Mouse (Mus musculus) stomach, embryonic 16.5 days (tissue): ENCODE measurements at regions not wholly inside any gene's neighbourhood (a gene's known extent, or its start where the extent isn't known, plus 50 kb on each side); places are given as distances from the start of the nearest gene placed in this dataset.

Experiments used
- ATAC-seq: fragments of 200-750 bp; cut with Nextera tagmentation; 2 replicates; pipeline ENCODE4 v1.8.0; 2017; ENCODE audit warnings: moderate number of reproducible peaks, moderate TSS enrichment; ENCODE audit not compliant: insufficient read depth, low FRiP score
- H3K27ac ChIP-seq: fragments of 300-500 bp; sonication (generic); 2 replicates; pipeline ENCODE4 v1.5.1; 2014; ENCODE audit warnings: low read length
- H3K27me3 ChIP-seq: fragments of 300-500 bp; sonication (generic); 2 replicates; pipeline ENCODE4 v1.6.1; 2014; ENCODE audit warnings: low read length, control low read depth, mixed read lengths; ENCODE audit not compliant: control insufficient read depth, insufficient read depth
- H3K36me3 ChIP-seq: fragments of 300-500 bp; sonication (generic); 2 replicates; pipeline ENCODE4 v1.6.1; 2014; ENCODE audit warnings: low read length; ENCODE audit not compliant: control insufficient read depth, insufficient read depth
- H3K4me1 ChIP-seq: fragments of 300-500 bp; sonication (generic); 2 replicates; pipeline ENCODE4 v1.6.1; 2014; ENCODE audit warnings: low read length, control low read depth, mixed read lengths; ENCODE audit not compliant: control insufficient read depth, insufficient read depth
- H3K4me2 ChIP-seq: fragments of 300-500 bp; sonication (generic); 2 replicates; pipeline ENCODE4 v1.6.1; 2014; ENCODE audit warnings: low read depth, low read length, mixed read lengths
- H3K4me3 ChIP-seq: fragments of 300-500 bp; sonication (generic); replicated peaks from 2 replicates; pipeline ENCODE4 v1.5.1; 2014; ENCODE audit warnings: mild to moderate bottlenecking, low read length
- H3K9ac ChIP-seq: fragments of 300-500 bp; sonication (generic); 2 replicates; pipeline ENCODE4 v1.6.1; 2014; ENCODE audit warnings: low read length
- H3K9me3 ChIP-seq: fragments of 300-500 bp; sonication (generic); replicated peaks from 2 replicates; pipeline ENCODE4 v1.6.1; 2016; ENCODE audit warnings: low read length, control low read depth; ENCODE audit not compliant: control insufficient read depth
- WGBS: fragments of 180-500 bp; shearing (Covaris S2); extraction: QIAGEN DNeasy Blood & Tissue Kit; methylation state at CpG from one replicate; pipeline ENCODE4 v1.1.7; 2014; 5-methylcytosine and 5-hydroxymethylcytosine counted together

GRCm38 (mm10) chr6:135563766-135564165 lies 201.4 kb downstream of the Emp1 start:
- Histone ChIP-seq H3K9ac (no peak overlapping the region), H3K4me2 (no peak overlapping the region), H3K27ac (no peak overlapping the region), H3K9me3 (no peaks in the 10 kb centered on the region), H3K4me3 (no peak overlapping the region), H3K4me1 (0 out of 2 replicates have a peak, but pooled peaks cover 2% of the 10 kb centered on the region), H3K36me3 (no peaks in the 10 kb centered on the region), H3K27me3 (no peaks in the 10 kb centered on the region)
- ATAC-seq: no peak

GRCm38 (mm10) chr6:135569086-135569485 lies 206.7 kb downstream of the Emp1 start:
- Histone ChIP-seq H3K4me1 (no peaks in the 10 kb centered on the region), H3K27ac (no peak overlapping the region), H3K9me3 (no peaks in the 10 kb centered on the region), H3K4me2 (no peak overlapping the region), H3K9ac (no peak overlapping the region), H3K36me3 (no peaks in the 10 kb centered on the region), H3K27me3 (no peaks in the 10 kb centered on the region), H3K4me3 (no peak overlapping the region)
- 48% methylated on average over 1 of the region's 1 CpGs for WGBS
- ATAC-seq: no peak

GRCm38 (mm10) chr6:135575294-135575693 lies 212.9 kb downstream of the Emp1 start:
- no peak overlapping the region for H3K27ac ChIP-seq
- no peak for ATAC-seq
- 50% methylated on average over 2 of the region's 2 CpGs for WGBS

GRCm38 (mm10) chr6:135578728-135579127 lies 216.4 kb downstream of the Emp1 start:
- no peaks in the 10 kb centered on the region for H3K4me1 ChIP-seq
- no peaks in the 10 kb centered on the region for H3K27me3 ChIP-seq
- no peak overlapping the region for H3K9ac ChIP-seq
- H3K4me3 ChIP-seq: no peak overlapping the region
- 88% methylated on average over 8 of the region's 8 CpGs for WGBS
- no peak overlapping the region for H3K4me2 ChIP-seq
- no peak overlapping the region for H3K27ac ChIP-seq
- no peak for ATAC-seq
- no peaks in the 10 kb centered on the region for H3K36me3 ChIP-seq
- H3K9me3 ChIP-seq: no peaks in the 10 kb centered on the region

More at GRCm38 (mm10) chr6:135575294-135575693, 212.9 kb downstream of the Emp1 start:
- Histone ChIP-seq H3K4me1 (no peaks in the 10 kb centered on the region), H3K4me3 (no peak overlapping the region), H3K36me3 (no peaks in the 10 kb centered on the region), H3K9ac (no peak overlapping the region), H3K4me2 (no peak overlapping the region), H3K27me3 (no peaks in the 10 kb centered on the region), H3K9me3 (no peaks in the 10 kb centered on the region)

GRCm38 (mm10) chr6:135582567-135582966 lies 220.2 kb downstream of the Emp1 start:
- Histone ChIP-seq H3K27me3 (no peaks in the 10 kb centered on the region), H3K9ac (no peak overlapping the region), H3K9me3 (no peaks in the 10 kb centered on the region), H3K36me3 (no peaks in the 10 kb centered on the region), H3K4me2 (no peak overlapping the region), H3K4me3 (no peak overlapping the region), H3K27ac (no peak overlapping the region), H3K4me1 (no peaks in the 10 kb centered on the region)
- no peak for ATAC-seq
- WGBS: 55% methylated on average over 2 of the region's 2 CpGs

- Histone ChIP-seq H3K4me1 (no peaks in the 10 kb centered on the region), H3K27me3 (no peaks in the 10 kb centered on the region), H3K4me2 (no peak overlapping the region), H3K9ac (no peak overlapping the region), H3K36me3 (no peaks in the 10 kb centered on the region), H3K27ac (no peak overlapping the region), H3K9me3 (no peaks in the 10 kb centered on the region), H3K4me3 (no peak overlapping the region)
- no peak for ATAC-seq
- 85% methylated on average over 2 of the region's 2 CpGs for WGBS
These were observed 222.4 kb downstream of the Emp1 start for GRCm38 (mm10) chr6:135584782-135585181.

- no peaks in the 10 kb centered on the region for H3K27me3 ChIP-seq
- no peak for ATAC-seq
- no peak overlapping the region for H3K9ac ChIP-seq
- no peaks in the 10 kb centered on the region for H3K36me3 ChIP-seq
- H3K27ac ChIP-seq: no peak overlapping the region
- no peak overlapping the region for H3K4me3 ChIP-seq
- H3K9me3 ChIP-seq: no peaks in the 10 kb centered on the region
- H3K4me2 ChIP-seq: no peak overlapping the region
- no peaks in the 10 kb centered on the region for H3K4me1 ChIP-seq
These were observed 227.7 kb downstream of the Emp1 start for GRCm38 (mm10) chr6:135590084-135590483.

GRCm38 (mm10) chr6:135591085-135591484 lies 228.7 kb downstream of the Emp1 start:
- no peak for ATAC-seq
- Histone ChIP-seq H3K36me3 (no peaks in the 10 kb centered on the region), H3K4me1 (no peaks in the 10 kb centered on the region), H3K9me3 (no peaks in the 10 kb centered on the region), H3K27ac (no peak overlapping the region), H3K9ac (no peak overlapping the region), H3K4me3 (no peak overlapping the region), H3K4me2 (no peak overlapping the region), H3K27me3 (no peaks in the 10 kb centered on the region)
- 83% methylated on average over 9 of the region's 9 CpGs for WGBS

GRCm38 (mm10) chr6:135596358-135596757 lies 234.0 kb downstream of the Emp1 start:
- H3K4me3 ChIP-seq: no peak overlapping the region
- no peaks in the 10 kb centered on the region for H3K36me3 ChIP-seq
- 85% methylated on average over 4 of the region's 4 CpGs for whole genome bisulfite sequencing
- no peaks in the 10 kb centered on the region for H3K9me3 ChIP-seq
- no peak overlapping the region for H3K9ac ChIP-seq
- no peaks in the 10 kb centered on the region for H3K4me1 ChIP-seq
- ATAC-seq: no peak
- no peak overlapping the region for H3K27ac ChIP-seq
- H3K27me3 ChIP-seq: no peaks in the 10 kb centered on the region
- H3K4me2 ChIP-seq: no peak overlapping the region

- no peaks in the 10 kb centered on the region for H3K36me3 ChIP-seq
- H3K4me3 ChIP-seq: no peak overlapping the region
- 63% methylated on average over 3 of the region's 3 CpGs for WGBS
- no peak overlapping the region for H3K9ac ChIP-seq
- H3K27ac ChIP-seq: no peak overlapping the region
- no peak for ATAC-seq
- no peaks in the 10 kb centered on the region for H3K27me3 ChIP-seq
- H3K4me2 ChIP-seq: no peak overlapping the region
- no peaks in the 10 kb centered on the region for H3K9me3 ChIP-seq
- H3K4me1 ChIP-seq: no peaks in the 10 kb centered on the region
These were observed 248.3 kb downstream of the Emp1 start for GRCm38 (mm10) chr6:135610504-135611096.
